ENCODE assay signal across 30 mouse cellular contexts in genomic region chr7:70908921-70909320, GRCm38 (mm10).
A peak's percentile ranks its signal among the peaks of the same experiment; 100 is the strongest.
DNase-seq lines count a peak whose midpoint lies in the region; ATAC-seq and TF ChIP-seq lines count a peak whose summit lies in the region.
"Had no signal": no experiment of that assay in that cellular context is flagged by ENCODE, and none has a peak within 500 bp of the region (broad histone marks: within the 10 kb centered on the region; RNA-seq: fewer than 3 reads in every experiment).

No protein-coding gene starts in this region.

- H3K9me3 ChIP-seq in neural tube, embryonic 15.5 days (replicated peaks), result no peaks in the 10 kb centered on the region
- no peaks in the 10 kb centered on the region for H3K9me3 ChIP-seq in limb, embryonic 11.5 days (ENCODE audit: control insufficient read depth, low read length)
- H3K9me3 ChIP-seq: forebrain, embryonic 13.5 days; kidney, embryonic 15.5 days had no signal

- peak; percentile 19 for DNase-seq in neural tube, embryonic 10.5 days (ENCODE audit: extremely low spot score, low spot score)
- peak; percentile 29 for DNase-seq in embryo, embryonic 11 days
- no peak for DNase-seq in limb, embryonic 11.5 days (ENCODE audit: low spot score)
- DNase-seq in retina, postnatal 1 day, result peak; percentile 55
- DNase-seq in cerebellum, postnatal 10 days, result no peak
- DNase-seq in layer of hippocampus, adult 2 months (ENCODE audit: low spot score in 2 of 2), result no peak
- no peak for DNase-seq in right cerebral cortex, postnatal 4 days
- DNase-seq: adrenal gland, postnatal 10 days; B cell, adult 2 months; cerebellum, adult 11 months; cerebellum, postnatal 14 days; gastrocnemius, postnatal 14 days; heart, postnatal 14 days; kidney, adult 18-20 months; kidney, postnatal 4 days; layer of hippocampus, postnatal 36 days; left cerebral cortex, postnatal 4 days; liver; lung, adult 2 months; lung, postnatal 10 days had no signal

- 31% methylated on average over 3 of the region's 3 CpGs for WGBS in neural tube, embryonic 15.5 days
- 21% methylated on average over 3 of the region's 3 CpGs for WGBS in limb, embryonic 11.5 days

- no peak overlapping the region for H3K4me2 ChIP-seq in neural tube, embryonic 15.5 days
- no peak overlapping the region for H3K4me2 ChIP-seq in limb, embryonic 11.5 days (ENCODE audit: low read depth, severe bottlenecking)
- H3K4me2 ChIP-seq: forebrain, embryonic 13.5 days; hindbrain, embryonic 14.5 days; kidney, embryonic 15.5 days; midbrain, embryonic 11.5 days had no signal

- no peaks in the 10 kb centered on the region for H3K4me1 ChIP-seq in neural tube, embryonic 15.5 days
- no peaks in the 10 kb centered on the region for H3K4me1 ChIP-seq in limb, embryonic 11.5 days (ENCODE audit: control insufficient read depth, insufficient read depth, low read length)
- H3K4me1 ChIP-seq: forebrain, embryonic 13.5 days; kidney, embryonic 15.5 days had no signal

- no peaks in the 10 kb centered on the region for H3K27me3 ChIP-seq in neural tube, embryonic 15.5 days (replicated peaks)
- H3K27me3 ChIP-seq in limb, embryonic 11.5 days (ENCODE audit: control insufficient read depth, insufficient read depth, low read length), result no peaks in the 10 kb centered on the region
- H3K27me3 ChIP-seq: CH12.LX; forebrain, embryonic 13.5 days; kidney, embryonic 15.5 days had no signal

- no peak for ATAC-seq in neural tube, embryonic 15.5 days (ENCODE audit: low FRiP score)
- ATAC-seq in limb, embryonic 11.5 days (ENCODE audit: insufficient number of reproducible peaks, low FRiP score, low TSS enrichment, low read depth), result peak; percentile 47; the same call in 1 of the 2 replicates
- ATAC-seq: forebrain, embryonic 13.5 days; inflammation-experienced regulatory T-cells, adult 6 months had no signal

- H3K4me3 ChIP-seq in neural tube, embryonic 15.5 days (replicated peaks), result no peak overlapping the region
- H3K4me3 ChIP-seq in limb, embryonic 11.5 days (ENCODE audit: low read depth, low read length), result no peak overlapping the region
- H3K4me3 ChIP-seq in layer of hippocampus, adult 2 months, result no peak overlapping the region
- H3K4me3 ChIP-seq: erythroblast, embryonic 14.5 days; forebrain, embryonic 13.5 days; kidney, embryonic 15.5 days; myocyte had no signal

- no peaks in the 10 kb centered on the region for H3K36me3 ChIP-seq in neural tube, embryonic 15.5 days
- H3K36me3 ChIP-seq in limb, embryonic 11.5 days (ENCODE audit: control insufficient read depth, insufficient read depth, low read length), result no peaks in the 10 kb centered on the region
- H3K36me3 ChIP-seq: kidney, embryonic 15.5 days had no signal

- H3K9ac ChIP-seq in neural tube, embryonic 15.5 days (replicated peaks), result no peak overlapping the region
- H3K9ac ChIP-seq in limb, embryonic 11.5 days (ENCODE audit: low read length), result no peak overlapping the region
- H3K9ac ChIP-seq: forebrain, embryonic 13.5 days; hindbrain, embryonic 14.5 days; kidney, embryonic 15.5 days; liver, embryonic 14.5 days had no signal

- H3K27ac ChIP-seq in neural tube, embryonic 15.5 days (replicated peaks), result no peak overlapping the region
- H3K27ac ChIP-seq in limb, embryonic 11.5 days (replicated peaks; ENCODE audit: low read depth, low read length), result no peak overlapping the region
- no peak overlapping the region for H3K27ac ChIP-seq in layer of hippocampus, adult 2 months
- H3K27ac ChIP-seq: forebrain, embryonic 13.5 days; hindbrain, embryonic 14.5 days; kidney, embryonic 15.5 days; liver, embryonic 14.5 days had no signal

- no peak for TF ChIP-seq CTCF in layer of hippocampus, adult 2 months (conservative IDR thresholded peaks at IDR 0.05)

Comparison
In these comparisons a context has a peak if more than half of its experiments do, and no peak if none do; other contexts are left out.
1. DNase-seq: peak in neural tube, embryonic 10.5 days (single experiment), embryo, embryonic 11 days (single experiment) and retina, postnatal 1 day (single experiment); none in limb, embryonic 11.5 days (single experiment), cerebellum, postnatal 10 days (0 of 2), layer of hippocampus, adult 2 months (0 of 2) and right cerebral cortex, postnatal 4 days (single experiment).